Mouse (Mus musculus) splenic B cell, adult 2 months (primary cell): ENCODE results near the gene Ntn4.
"Not testable (repeated sequence)": the region's sequence is repeated elsewhere in the genome, so short reads cannot be mapped to it uniquely, and the experiment has no call there.

Experiments used
- DNase-seq: peaks from one replicate; pipeline ENCODE4 v3.0.0-alpha.2; 2011; ENCODE audit warnings: low read depth, low spot score
- H3K27me3 ChIP-seq: 2 replicates; pipeline ENCODE4 v1.6.1; 2012; ENCODE audit warnings: mild to moderate bottlenecking, low read length, moderate library complexity, mixed read lengths; ENCODE audit not compliant: control insufficient read depth, poor library complexity, insufficient read depth, severe bottlenecking
- H3K36me3 ChIP-seq: 2 replicates; pipeline ENCODE4 v1.6.1; 2012; ENCODE audit warnings: mild to moderate bottlenecking, low read length, moderate library complexity, mixed read lengths; ENCODE audit not compliant: control insufficient read depth, poor library complexity, insufficient read depth, severe bottlenecking

The Ntn4 gene

GRCm38 (mm10) chr10:93653322-93653721, 12.8 kb downstream of the Ntn4 start:
- no peak for DNase-seq
- Histone ChIP-seq H3K36me3 (no peaks in the 10 kb centered on the region), H3K27me3 (no peaks in the 10 kb centered on the region)

- no peaks in the 10 kb centered on the region for H3K36me3 ChIP-seq
- DNase-seq = no peak
- H3K27me3 ChIP-seq = no peaks in the 10 kb centered on the region
These were observed 14.9 kb downstream of the Ntn4 start for GRCm38 (mm10) chr10:93655428-93655827.

- Histone ChIP-seq H3K36me3 (no peaks in the 10 kb centered on the region), H3K27me3 (no peaks in the 10 kb centered on the region)
- no peak for DNase-seq
These were observed 19.3 kb downstream of the Ntn4 start for GRCm38 (mm10) chr10:93659792-93660191.

GRCm38 (mm10) chr10:93661348-93661991, 21.0 kb downstream of the Ntn4 start:
- H3K27me3 ChIP-seq = no peaks in the 10 kb centered on the region
- no peak for DNase-seq
- no peaks in the 10 kb centered on the region for H3K36me3 ChIP-seq

- DNase-seq = no peak
- H3K36me3 ChIP-seq = no peaks in the 10 kb centered on the region
- H3K27me3 ChIP-seq = no peaks in the 10 kb centered on the region
These were observed 21.5 kb downstream of the Ntn4 start for GRCm38 (mm10) chr10:93662018-93662417.

GRCm38 (mm10) chr10:93666222-93666621, 25.7 kb downstream of the Ntn4 start:
- H3K36me3 ChIP-seq = no peaks in the 10 kb centered on the region
- no peak for DNase-seq
- H3K27me3 ChIP-seq = no peaks in the 10 kb centered on the region

- no peak for DNase-seq
These were observed 26.5 kb downstream of the Ntn4 start for GRCm38 (mm10) chr10:93666996-93667395.

GRCm38 (mm10) chr10:93672646-93673479, 32.4 kb downstream of the Ntn4 start:
- Histone ChIP-seq H3K27me3 (no peaks in the 10 kb centered on the region), H3K36me3 (no peaks in the 10 kb centered on the region)
- no peak for DNase-seq

More at GRCm38 (mm10) chr10:93666996-93667395, 26.5 kb downstream of the Ntn4 start:
- H3K36me3 ChIP-seq = no peaks in the 10 kb centered on the region
- H3K27me3 ChIP-seq = no peaks in the 10 kb centered on the region

- DNase-seq = no peak
- H3K27me3 ChIP-seq = no peaks in the 10 kb centered on the region
- no peaks in the 10 kb centered on the region for H3K36me3 ChIP-seq
These were observed 38.9 kb downstream of the Ntn4 start for GRCm38 (mm10) chr10:93679191-93680007.

GRCm38 (mm10) chr10:93680680-93681377, 40.3 kb downstream of the Ntn4 start:
- DNase-seq = no peak
- H3K27me3 ChIP-seq = no peaks in the 10 kb centered on the region
- H3K36me3 ChIP-seq = no peaks in the 10 kb centered on the region

- Histone ChIP-seq H3K27me3 (no peaks in the 10 kb centered on the region), H3K36me3 (no peaks in the 10 kb centered on the region)
- no peak for DNase-seq
These were observed 41.8 kb downstream of the Ntn4 start for GRCm38 (mm10) chr10:93682185-93682747.

GRCm38 (mm10) chr10:93683185-93683584, 42.7 kb downstream of the Ntn4 start:
- no peaks in the 10 kb centered on the region for H3K36me3 ChIP-seq
- no peaks in the 10 kb centered on the region for H3K27me3 ChIP-seq
- no peak for DNase-seq

GRCm38 (mm10) chr10:93683896-93684295, 43.4 kb downstream of the Ntn4 start:
- no peaks in the 10 kb centered on the region for H3K27me3 ChIP-seq
- no peaks in the 10 kb centered on the region for H3K36me3 ChIP-seq
- DNase-seq = no peak

GRCm38 (mm10) chr10:93685416-93685815, 44.9 kb downstream of the Ntn4 start:
- H3K36me3 ChIP-seq, DNase-seq, H3K27me3 ChIP-seq: not testable (repeated sequence)
